Mouse (Mus musculus) layer of hippocampus, postnatal 36 days (tissue): ENCODE results near the gene Meig1. TPM values are rescaled to one million over a fixed set of nuclear protein-coding genes. Genes with fewer than 3 reads are reported as not detected.

ENCODE experiments used
- total RNA-seq, 2 experiments: library from RNA; stranded (reverse); gene quantifications; 2 replicates each; pipeline ENCODE4 v1.2.3; 2021

Meig1 gene
- total RNA-seq, 2 experiments from 2014 or later, result 3.9 to 4.2 TPM

Other genes starting within 250 kb of the Meig1 start
- 10 to 100 TPM; 89.4 to 98.0 TPM for gene Nmt2, start 138.4 kb downstream of the Meig1 start, total RNA-seq
- 10 to 100 TPM in 1 of 2 experiments, 1 to 10 TPM in 1; 8.4 to 11.9 TPM for gene Rpp38, start 90.0 kb downstream of the Meig1 start, total RNA-seq
- gene Acbd7, start 86.5 kb downstream of the Meig1 start, total RNA-seq, result 1 to 10 TPM; 1.6 to 2.4 TPM
- gene Olah, start 25.4 kb downstream of the Meig1 start, total RNA-seq, result not detected
- gene Dclre1c, start 1.5 kb upstream of the Meig1 start, total RNA-seq, result 10 to 100 TPM; 13.5 to 14.8 TPM
- 1 to 10 TPM; 3.5 to 4.5 TPM for gene Suv39h2, start 52.4 kb upstream of the Meig1 start, total RNA-seq
- gene Gm45902, start 90.1 kb upstream of the Meig1 start, total RNA-seq, result 1 to 10 TPM; 4.9 to 5.5 TPM
- 10 to 100 TPM; 48.3 to 53.7 TPM for gene Hspa14, start 90.2 kb upstream of the Meig1 start, total RNA-seq
- gene Cdnf, start 90.4 kb upstream of the Meig1 start, total RNA-seq, result 1 to 10 TPM in 1 of 2 experiments, under 1 TPM in 1; 0.70 to 1.8 TPM
- 10 to 100 TPM; 13.1 to 18.6 TPM for gene Fam107b, start 147.8 kb upstream of the Meig1 start, total RNA-seq